Mouse (Mus musculus) limb, embryonic 15.5 days (tissue): ENCODE results near the gene Stx5a. TPM values are rescaled to one million over a fixed set of nuclear protein-coding genes. Genes with fewer than 3 reads are reported as not detected.
"Not testable (repeated sequence)": the region's sequence is repeated elsewhere in the genome, so short reads cannot be mapped to it uniquely, and the experiment has no call there.

Experiments used
- ATAC-seq: fragments of 200-750 bp; cut with Nextera tagmentation; 2 replicates; pipeline ENCODE4 v1.8.0; 2017; ENCODE audit warnings: low read depth, moderate TSS enrichment; ENCODE audit not compliant: insufficient number of reproducible peaks, low FRiP score, low TSS enrichment
- H3K27ac ChIP-seq: fragments of 300-500 bp; sonication (generic); 2 replicates; pipeline ENCODE4 v1.5.1; 2015; ENCODE audit warnings: moderate library complexity, mild to moderate bottlenecking, inconsistent platforms
- H3K27me3 ChIP-seq: fragments of 300-500 bp; sonication (generic); 2 replicates; pipeline ENCODE4 v1.6.1; 2015; ENCODE audit warnings: inconsistent platforms
- H3K36me3 ChIP-seq: fragments of 300-500 bp; sonication (generic); 2 replicates; pipeline ENCODE4 v1.6.1; 2015; ENCODE audit warnings: inconsistent platforms
- H3K4me1 ChIP-seq: fragments of 300-500 bp; sonication (generic); 2 replicates; pipeline ENCODE4 v1.6.1; 2015; ENCODE audit warnings: inconsistent platforms
- H3K4me2 ChIP-seq: fragments of 300-500 bp; sonication (generic); 2 replicates; pipeline ENCODE4 v1.6.1; 2015; ENCODE audit warnings: mild to moderate bottlenecking, inconsistent platforms
- H3K4me3 ChIP-seq: fragments of 300-500 bp; sonication (generic); 2 replicates; pipeline ENCODE4 v1.5.1; 2015; ENCODE audit warnings: mild to moderate bottlenecking, inconsistent platforms
- H3K9ac ChIP-seq: fragments of 300-500 bp; sonication (generic); 2 replicates; pipeline ENCODE4 v1.6.1; 2015; ENCODE audit warnings: inconsistent platforms
- H3K9me3 ChIP-seq: fragments of 300-500 bp; sonication (generic); 2 replicates; pipeline ENCODE4 v1.6.1; 2016; ENCODE audit warnings: inconsistent platforms
- WGBS: fragments of 180-500 bp; shearing (Covaris S2); methylation state at CpG from one replicate; pipeline ENCODE4 v1.1.7; 2015; 5-methylcytosine and 5-hydroxymethylcytosine counted together
- polyA plus RNA-seq: library from polyadenylated mRNA; unstranded; fragments of >200 nt; fragmentation: Nextera tagmentation; extraction: Ambion mirVana; gene quantifications from 2 replicates; pipeline ENCODE4 v1.2.1, GENCODE M21; 2015

Gene Stx5a
- polyA plus RNA-seq, 1 experiment from 2014 or later: 185 TPM

- 68% methylated on average over 1 of the region's 1 CpGs for WGBS
- H3K9ac ChIP-seq: no peak overlapping the region
- H3K27me3 ChIP-seq: no peaks in the 10 kb centered on the region
- H3K4me1 ChIP-seq: peaks cover 25% of the 10 kb centered on the region
- no peak overlapping the region for H3K4me3 ChIP-seq
- no peak overlapping the region for H3K4me2 ChIP-seq
- H3K27ac ChIP-seq: no peak overlapping the region
- peaks cover 19% of the 10 kb centered on the region for H3K36me3 ChIP-seq
- no peak for ATAC-seq
- H3K9me3 ChIP-seq: no peaks in the 10 kb centered on the region
These were observed 19.8 kb upstream of the Stx5a start for GRCm38 (mm10) chr19:8721378-8721777.

- Histone ChIP-seq H3K4me1 (peaks cover 29% of the 10 kb centered on the region), H3K27me3 (no peaks in the 10 kb centered on the region), H3K4me2 (peak overlapping the region; percentile 58), H3K27ac (no peak overlapping the region; the same call in 1 of the 2 replicates), H3K9me3 (no peaks in the 10 kb centered on the region), H3K36me3 (peaks cover 23% of the 10 kb centered on the region), H3K9ac (no peak overlapping the region; the same call in 1 of the 2 replicates), H3K4me3 (peak overlapping the region; percentile 75)
- WGBS: 35% methylated on average over 4 of the region's 4 CpGs
- no peak for ATAC-seq
These were observed 19.2 kb upstream of the Stx5a start for GRCm38 (mm10) chr19:8722021-8722420.

GRCm38 (mm10) chr19:8722559-8722906 lies 18.7 kb upstream of the Stx5a start:
- peak overlapping the region; percentile 75 for H3K4me3 ChIP-seq
- H3K36me3 ChIP-seq: peaks cover 23% of the 10 kb centered on the region
- peak overlapping the region; percentile 79 for H3K9ac ChIP-seq
- peaks cover 29% of the 10 kb centered on the region for H3K4me1 ChIP-seq
- ATAC-seq: no peak
- H3K27ac ChIP-seq: peak overlapping the region; percentile 97
- no peaks in the 10 kb centered on the region for H3K27me3 ChIP-seq
- H3K4me2 ChIP-seq: peak overlapping the region; percentile 58
- WGBS: under 1% methylated on average over 5 of the region's 5 CpGs
- no peaks in the 10 kb centered on the region for H3K9me3 ChIP-seq

- WGBS: under 1% methylated on average over 50 of the region's 50 CpGs
- ATAC-seq: peak; percentile 94
These were observed 18.2 kb upstream of the Stx5a start, which contains the start of gene Slc3a2 for GRCm38 (mm10) chr19:8722907-8723573. Gene Slc3a2 (minus strand): TSS chr19:8723369.

GRCm38 (mm10) chr19:8723574-8724346 lies 17.5 kb upstream of the Stx5a start:
- H3K36me3 ChIP-seq: peaks cover 23% of the 10 kb centered on the region
- 0% methylated on average over 20 of the region's 20 CpGs for WGBS
- H3K27me3 ChIP-seq: no peaks in the 10 kb centered on the region

More at GRCm38 (mm10) chr19:8722907-8723573, 18.2 kb upstream of the Stx5a start, which contains the start of gene Slc3a2:
- H3K4me1 ChIP-seq: peaks cover 29% of the 10 kb centered on the region
- H3K9ac ChIP-seq: peak within 1 kb of the TSS; percentile 89
- H3K27me3 ChIP-seq: no peaks in the 10 kb centered on the region
- no peaks in the 10 kb centered on the region for H3K9me3 ChIP-seq
- H3K4me2 ChIP-seq: peak within 1 kb of the TSS; percentile 58
- H3K27ac ChIP-seq: peak within 1 kb of the TSS; percentile 97
- peaks cover 23% of the 10 kb centered on the region for H3K36me3 ChIP-seq
- H3K4me3 ChIP-seq: peak within 1 kb of the TSS; percentile 75

GRCm38 (mm10) chr19:8724392-8724791 lies 16.8 kb upstream of the Stx5a start:
- ATAC-seq: no peak
- peak overlapping the region; percentile 90 for H3K27ac ChIP-seq
- H3K9me3 ChIP-seq: no peaks in the 10 kb centered on the region
- H3K9ac ChIP-seq: peak overlapping the region; percentile 89
- peak overlapping the region; percentile 75 for H3K4me3 ChIP-seq
- no peaks in the 10 kb centered on the region for H3K27me3 ChIP-seq
- 1% methylated on average over 2 of the region's 2 CpGs for WGBS
- H3K4me1 ChIP-seq: peaks cover 29% of the 10 kb centered on the region
- peaks cover 23% of the 10 kb centered on the region for H3K36me3 ChIP-seq
- peak overlapping the region; percentile 52 for H3K4me2 ChIP-seq

More at GRCm38 (mm10) chr19:8723574-8724346, 17.5 kb upstream of the Stx5a start:
- Histone ChIP-seq H3K27ac (peak overlapping the region; percentile 90), H3K9me3 (no peaks in the 10 kb centered on the region), H3K4me3 (peak overlapping the region; percentile 75), H3K9ac (peak overlapping the region; percentile 89), H3K4me1 (peaks cover 29% of the 10 kb centered on the region), H3K4me2 (peak overlapping the region; percentile 52)
- ATAC-seq: no peak

- H3K27me3 ChIP-seq: no peaks in the 10 kb centered on the region
- H3K4me1 ChIP-seq: peaks cover 29% of the 10 kb centered on the region
- no peak for ATAC-seq
- 42% methylated on average over 4 of the region's 4 CpGs for WGBS
- peak overlapping the region; percentile 52 for H3K4me2 ChIP-seq
- peaks cover 23% of the 10 kb centered on the region for H3K36me3 ChIP-seq
- no peaks in the 10 kb centered on the region for H3K9me3 ChIP-seq
- no peak overlapping the region; the same call in 1 of the 2 replicates for H3K27ac ChIP-seq
- no peak overlapping the region for H3K9ac ChIP-seq
- H3K4me3 ChIP-seq: peak overlapping the region; percentile 75
These were observed 16.1 kb upstream of the Stx5a start for GRCm38 (mm10) chr19:8725081-8725613.

GRCm38 (mm10) chr19:8726609-8727390 lies 14.4 kb upstream of the Stx5a start:
- no peak overlapping the region for H3K9ac ChIP-seq
- 19% methylated on average over 3 of the region's 3 CpGs for WGBS
- no peak overlapping the region for H3K27ac ChIP-seq
- no peak for ATAC-seq
- H3K36me3 ChIP-seq: peaks cover 23% of the 10 kb centered on the region
- H3K4me3 ChIP-seq: no peak overlapping the region
- H3K27me3 ChIP-seq: no peaks in the 10 kb centered on the region
- H3K9me3 ChIP-seq: no peaks in the 10 kb centered on the region
- H3K4me1 ChIP-seq: peaks cover 26% of the 10 kb centered on the region
- no peak overlapping the region for H3K4me2 ChIP-seq

- H3K27ac ChIP-seq: no peak overlapping the region
- WGBS: 21% methylated on average over 5 of the region's 5 CpGs
These were observed 13.6 kb upstream of the Stx5a start for GRCm38 (mm10) chr19:8727495-8728114.

GRCm38 (mm10) chr19:8728335-8729099 lies 12.7 kb upstream of the Stx5a start:
- H3K4me3 ChIP-seq, H3K9ac ChIP-seq, ATAC-seq, H3K9me3 ChIP-seq, H3K4me2 ChIP-seq, H3K27me3 ChIP-seq, H3K27ac ChIP-seq: not testable (repeated sequence)
- WGBS: 43% methylated on average over 3 of the region's 3 CpGs
- Histone ChIP-seq H3K36me3 (peaks cover 23% of the 10 kb centered on the region), H3K4me1 (peaks cover 19% of the 10 kb centered on the region)

More at GRCm38 (mm10) chr19:8727495-8728114, 13.6 kb upstream of the Stx5a start:
- Histone ChIP-seq H3K36me3 (peaks cover 23% of the 10 kb centered on the region), H3K9ac (no peak overlapping the region), H3K27me3 (no peaks in the 10 kb centered on the region), H3K4me3 (no peak overlapping the region), H3K9me3 (no peaks in the 10 kb centered on the region), H3K4me1 (peaks cover 19% of the 10 kb centered on the region), H3K4me2 (no peak overlapping the region)
- ATAC-seq: no peak
